Mouse (Mus musculus): Measurements from ENCODE around the gene Gm11011. TPM values are rescaled to one million over a fixed set of nuclear protein-coding genes. Genes with fewer than 3 reads are reported as not detected.

Gene Gm11011
- polyA plus RNA-seq, 2 experiments, result not detected

DNA sequence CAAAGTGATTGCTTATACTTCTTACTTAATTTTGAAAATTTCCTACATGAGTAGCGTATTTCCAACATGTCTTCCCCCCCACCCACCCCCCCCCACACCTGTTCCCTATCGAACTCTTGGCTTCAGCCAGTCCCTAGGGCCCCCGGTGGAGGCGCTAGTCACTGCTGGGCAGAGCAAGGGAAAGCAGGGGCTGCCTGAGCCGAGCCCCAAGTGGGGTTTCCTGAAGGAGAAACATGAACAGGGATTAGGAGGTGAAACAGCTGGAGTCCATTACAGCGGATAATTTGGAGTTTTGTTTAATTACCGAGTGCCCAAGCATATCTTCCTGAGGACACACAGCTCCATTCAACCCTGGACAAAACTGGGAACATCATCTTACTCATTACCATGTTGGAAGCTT lies 24.0 kb upstream of the Gm11011 start:
- H3K9me3 ChIP-seq (ENCODE audit: control insufficient read depth, low read length), result no peaks in the 10 kb centered on the region
- DNase-seq (ENCODE audit: low read depth in 3 of 3, low spot score in 3 of 3), result no peak
- 40% methylated on average over 7 of the region's 7 CpGs for WGBS (ENCODE audit: insufficient replicate concordance)
- H3K4me1 ChIP-seq (replicated peaks; ENCODE audit: control insufficient read depth in 2 of 2, insufficient read depth in 2 of 2, low read length in 1 of 2), result no peaks in the 10 kb centered on the region
- H3K4me3 ChIP-seq (ENCODE audit: insufficient read depth in 1 of 2, low read depth in 2 of 2, low read length in 2 of 2), result no peak overlapping the region
- H3K36me3 ChIP-seq (replicated peaks; ENCODE audit: control insufficient read depth, insufficient read depth, low read depth), result no peaks in the 10 kb centered on the region
- no peak overlapping the region for H3K27ac ChIP-seq
- TF ChIP-seq EP300 (IDR thresholded peaks at IDR 0.05; ENCODE audit: low read depth) (no peak), CTCF (IDR thresholded peaks at IDR 0.05; ENCODE audit: low read depth) (no peak)
- no peak for ATAC-seq (ENCODE audit: insufficient read depth)
- no peak overlapping the region for H3K9ac ChIP-seq (replicated peaks)
- no peaks in the 10 kb centered on the region for H3K27me3 ChIP-seq (ENCODE audit: control insufficient read depth, insufficient read depth, low read length)
- H3K4me2 ChIP-seq (ENCODE audit: low read depth), result no peak overlapping the region

DNA sequence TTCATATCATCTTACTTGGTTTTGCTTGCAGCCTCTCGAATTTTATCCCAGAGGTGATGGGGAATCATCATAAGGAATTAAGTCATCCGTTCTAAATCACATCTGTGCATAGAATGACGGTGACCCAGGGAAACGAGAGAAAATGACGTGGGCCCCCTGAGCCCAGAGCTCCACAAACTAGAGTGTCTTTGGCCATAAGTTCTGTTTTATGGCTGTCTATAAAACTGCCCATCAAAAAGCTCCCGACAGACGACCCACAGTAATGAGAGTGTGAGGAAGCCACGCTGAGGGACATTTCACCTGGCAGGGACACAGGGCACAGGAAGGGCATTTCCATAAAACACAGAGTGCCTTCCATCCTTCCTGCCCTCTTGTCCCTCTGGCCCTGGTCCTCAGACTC lies 23.3 kb upstream of the Gm11011 start:
- ATAC-seq (ENCODE audit: insufficient read depth), result no peak
- Histone ChIP-seq H3K27ac (no peak overlapping the region), H3K4me3 (ENCODE audit: insufficient read depth in 1 of 2, low read depth in 2 of 2, low read length in 2 of 2) (no peak overlapping the region), H3K4me1 (replicated peaks; ENCODE audit: control insufficient read depth in 2 of 2, insufficient read depth in 2 of 2, low read length in 1 of 2) (no peaks in the 10 kb centered on the region), H3K9me3 (ENCODE audit: control insufficient read depth, low read length) (no peaks in the 10 kb centered on the region), H3K27me3 (ENCODE audit: control insufficient read depth, insufficient read depth, low read length) (no peaks in the 10 kb centered on the region), H3K4me2 (ENCODE audit: low read depth) (no peak overlapping the region), H3K9ac (replicated peaks) (no peak overlapping the region), H3K36me3 (replicated peaks; ENCODE audit: control insufficient read depth, insufficient read depth, low read depth) (no peaks in the 10 kb centered on the region)
- DNase-seq (ENCODE audit: low read depth in 3 of 3, low spot score in 3 of 3), result no peak
- 52% methylated on average over 8 of the region's 8 CpGs for WGBS (ENCODE audit: insufficient replicate concordance)
- TF ChIP-seq EP300 (IDR thresholded peaks at IDR 0.05; ENCODE audit: low read depth) (no peak), CTCF (IDR thresholded peaks at IDR 0.05; ENCODE audit: low read depth) (no peak)

DNA sequence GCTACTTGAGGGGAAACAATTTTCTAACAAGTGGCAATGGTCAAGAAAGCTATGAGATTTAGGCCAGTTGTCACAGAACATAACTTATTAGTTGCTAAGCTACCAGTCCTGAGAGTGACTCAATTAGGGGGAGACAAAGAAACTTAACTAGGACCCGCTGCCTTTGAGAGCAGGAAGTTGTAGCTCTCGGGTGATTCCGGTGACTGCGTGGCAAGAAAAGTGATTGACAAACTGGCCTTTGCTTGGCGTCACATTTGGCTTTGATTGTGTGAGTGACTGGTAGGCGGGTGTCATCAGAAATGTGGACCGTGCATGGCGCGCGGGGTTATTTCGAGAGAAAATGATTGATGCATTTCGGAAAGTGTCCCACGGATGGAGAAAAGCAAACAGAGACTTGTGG lies 22.4 kb upstream of the Gm11011 start:
- H3K36me3 ChIP-seq (replicated peaks; ENCODE audit: control insufficient read depth, insufficient read depth, low read depth), result no peaks in the 10 kb centered on the region
- 21% methylated on average over 13 of the region's 13 CpGs for WGBS (ENCODE audit: insufficient replicate concordance)

DNA sequence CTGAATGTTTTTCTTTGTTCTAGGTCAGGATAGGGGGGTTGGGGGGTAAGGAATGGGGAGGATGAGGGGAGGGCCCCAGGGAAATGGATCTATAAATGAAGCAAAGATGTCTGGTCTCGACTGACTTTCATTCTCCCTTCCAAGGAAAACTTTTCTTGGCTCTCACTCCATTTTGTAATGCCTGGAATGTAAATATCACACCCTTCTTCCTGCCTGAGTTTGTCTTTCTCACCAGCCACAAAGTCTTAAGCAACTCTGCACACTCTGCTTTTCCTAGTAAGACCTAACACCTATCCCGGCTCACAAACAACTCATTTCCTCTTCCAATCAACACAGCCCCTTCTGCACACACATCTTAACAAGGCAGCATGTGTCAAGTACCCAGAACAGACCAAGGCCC lies 20.2 kb upstream of the Gm11011 start:
- no peak overlapping the region for H3K27ac ChIP-seq
- no peak overlapping the region for H3K4me3 ChIP-seq (ENCODE audit: insufficient read depth in 1 of 2, low read depth in 2 of 2, low read length in 2 of 2)
- no peaks in the 10 kb centered on the region for H3K36me3 ChIP-seq (replicated peaks; ENCODE audit: control insufficient read depth, insufficient read depth, low read depth)
- H3K27me3 ChIP-seq (ENCODE audit: control insufficient read depth, insufficient read depth, low read length), result no peaks in the 10 kb centered on the region
- no peak overlapping the region for H3K9ac ChIP-seq (replicated peaks)
- no peak for TF ChIP-seq EP300 (IDR thresholded peaks at IDR 0.05; ENCODE audit: low read depth)
- no peak for TF ChIP-seq CTCF (IDR thresholded peaks at IDR 0.05; ENCODE audit: low read depth)
- H3K4me1 ChIP-seq (replicated peaks; ENCODE audit: control insufficient read depth in 2 of 2, insufficient read depth in 2 of 2, low read length in 1 of 2), result no peaks in the 10 kb centered on the region
- WGBS (ENCODE audit: insufficient replicate concordance), result 15% methylated on average over 2 of the region's 2 CpGs
- H3K4me2 ChIP-seq (ENCODE audit: low read depth), result no peak overlapping the region
- DNase-seq (ENCODE audit: low read depth in 3 of 3, low spot score in 3 of 3) (no peak), ATAC-seq (ENCODE audit: insufficient read depth) (no peak)
- H3K9me3 ChIP-seq (ENCODE audit: control insufficient read depth, low read length), result no peaks in the 10 kb centered on the region

More for the DNA sequence above, 22.4 kb upstream of the Gm11011 start:
- H3K4me3 ChIP-seq (ENCODE audit: insufficient read depth in 1 of 2, low read depth in 2 of 2, low read length in 2 of 2), result no peak overlapping the region
- no peak overlapping the region for H3K27ac ChIP-seq
- no peaks in the 10 kb centered on the region for H3K27me3 ChIP-seq (ENCODE audit: control insufficient read depth, insufficient read depth, low read length)
- TF ChIP-seq CTCF (IDR thresholded peaks at IDR 0.05; ENCODE audit: low read depth) (no peak), EP300 (IDR thresholded peaks at IDR 0.05; ENCODE audit: low read depth) (no peak)
- no peak overlapping the region for H3K9ac ChIP-seq (replicated peaks)
- H3K9me3 ChIP-seq (ENCODE audit: control insufficient read depth, low read length), result no peaks in the 10 kb centered on the region
- ATAC-seq (ENCODE audit: insufficient read depth) (no peak), DNase-seq (ENCODE audit: low read depth in 3 of 3, low spot score in 3 of 3) (no peak)
- no peaks in the 10 kb centered on the region for H3K4me1 ChIP-seq (replicated peaks; ENCODE audit: control insufficient read depth in 2 of 2, insufficient read depth in 2 of 2, low read length in 1 of 2)
- no peak overlapping the region for H3K4me2 ChIP-seq (ENCODE audit: low read depth)

DNA sequence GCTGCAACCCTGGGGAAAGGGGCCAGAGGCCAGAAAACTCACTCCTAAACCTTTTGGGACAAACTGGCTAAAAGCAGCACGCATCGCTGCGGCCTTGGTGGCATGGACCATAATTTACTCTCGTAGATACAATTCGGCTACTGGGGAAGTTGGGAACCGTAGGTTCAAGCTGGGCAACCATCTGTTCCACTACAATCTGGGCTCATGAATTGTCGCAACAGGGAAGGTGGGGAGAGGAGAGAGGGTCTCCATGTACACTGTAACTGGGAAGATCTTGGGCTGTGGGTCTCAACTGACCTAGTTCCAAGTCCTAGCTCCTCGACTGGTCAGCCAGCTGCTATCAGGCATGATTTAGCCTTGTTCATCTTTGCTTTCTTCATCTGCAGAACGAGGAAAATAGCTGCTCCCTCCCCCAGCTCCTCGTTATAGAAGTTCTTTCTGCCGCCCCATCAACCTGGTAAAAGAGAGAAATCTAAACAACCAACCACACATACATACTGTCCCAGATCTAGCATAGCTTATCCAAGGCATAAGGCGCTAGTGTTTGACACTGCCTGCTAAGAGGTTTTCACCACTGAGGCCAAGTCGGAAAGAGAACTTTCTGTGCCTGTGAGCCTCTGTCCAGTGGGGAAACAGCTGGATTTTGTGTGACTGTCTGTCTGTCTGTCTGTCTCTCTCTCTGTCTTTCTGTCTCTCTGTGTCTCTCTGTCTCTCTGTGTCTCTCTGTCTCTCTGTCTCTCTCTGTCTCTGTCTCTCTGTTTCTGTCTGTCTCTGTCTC lies 19.5 kb upstream of the Gm11011 start:
- Histone ChIP-seq H3K9ac (replicated peaks) (no peak overlapping the region), H3K9me3 (ENCODE audit: control insufficient read depth, low read length) (no peaks in the 10 kb centered on the region), H3K27me3 (ENCODE audit: control insufficient read depth, insufficient read depth, low read length) (no peaks in the 10 kb centered on the region), H3K36me3 (replicated peaks; ENCODE audit: control insufficient read depth, insufficient read depth, low read depth) (no peaks in the 10 kb centered on the region), H3K4me2 (ENCODE audit: low read depth) (no peak overlapping the region), H3K4me3 (ENCODE audit: insufficient read depth in 1 of 2, low read depth in 2 of 2, low read length in 2 of 2) (no peak overlapping the region), H3K4me1 (replicated peaks; ENCODE audit: control insufficient read depth in 2 of 2, insufficient read depth in 2 of 2, low read length in 1 of 2) (no peaks in the 10 kb centered on the region), H3K27ac (no peak overlapping the region)
- DNase-seq (ENCODE audit: low read depth in 3 of 3, low spot score in 3 of 3) (no peak), ATAC-seq (ENCODE audit: insufficient read depth) (no peak)
- WGBS (ENCODE audit: insufficient replicate concordance), result 64% methylated on average over 13 of the region's 13 CpGs
- TF ChIP-seq EP300 (IDR thresholded peaks at IDR 0.05; ENCODE audit: low read depth) (no peak), CTCF (IDR thresholded peaks at IDR 0.05; ENCODE audit: low read depth) (no peak)

Measured in liver, embryonic 14.5 days (tissue).